Mouse (Mus musculus): ENCODE measurements around the gene Vmn1r237.

- TF ChIP-seq CTCF (IDR thresholded peaks at IDR 0.05; ENCODE audit: low read depth) (no peak), EP300 (IDR thresholded peaks at IDR 0.05; ENCODE audit: low read depth) (no peak)
These were observed 27.3 kb upstream of the Vmn1r237 start for GRCm38 (mm10) chr17:21284395-21284794.
